Mouse (Mus musculus) E14TG2a.4 (cell line): ENCODE data around the gene Krtap31-2.
A peak's percentile ranks its signal among the peaks of the same experiment; 100 is the strongest.

ENCODE experiments used
- H3K27me3 ChIP-seq: 2 replicates; pipeline ENCODE4 v1.6.1; 2014; ENCODE audit warnings: low read length, control low read depth; ENCODE audit not compliant: insufficient read depth
- H3K36me3 ChIP-seq: 2 replicates; pipeline ENCODE4 v1.6.1; 2014; ENCODE audit warnings: low read length, control low read depth; ENCODE audit not compliant: insufficient read depth
- H3K4me1 ChIP-seq: replicated peaks from 2 replicates; pipeline ENCODE4 v1.6.1; 2014; ENCODE audit warnings: low read depth, low read length, control low read depth
- H3K4me3 ChIP-seq: replicated peaks from 2 replicates; pipeline ENCODE4 v1.5.1; 2014; ENCODE audit warnings: mild to moderate bottlenecking, low read length
- H3K9me3 ChIP-seq: 2 replicates; pipeline ENCODE4 v1.6.1; 2014; ENCODE audit warnings: low read length, control low read depth
- CTCF ChIP-seq: conservative IDR thresholded peaks from 2 replicates; pipeline ENCODE4 v1.5.1; 2014; ENCODE audit warnings: low read length
- NANOG ChIP-seq: IDR thresholded peaks from 2 replicates; pipeline ENCODE4 v1.6.1; 2014; ENCODE audit warnings: borderline replicate concordance, low read length, mixed read lengths
- POU5F1 ChIP-seq: IDR thresholded peaks from 2 replicates; pipeline ENCODE4 v1.6.1; 2014; ENCODE audit warnings: low read length, borderline replicate concordance

The Krtap31-2 gene

DNA sequence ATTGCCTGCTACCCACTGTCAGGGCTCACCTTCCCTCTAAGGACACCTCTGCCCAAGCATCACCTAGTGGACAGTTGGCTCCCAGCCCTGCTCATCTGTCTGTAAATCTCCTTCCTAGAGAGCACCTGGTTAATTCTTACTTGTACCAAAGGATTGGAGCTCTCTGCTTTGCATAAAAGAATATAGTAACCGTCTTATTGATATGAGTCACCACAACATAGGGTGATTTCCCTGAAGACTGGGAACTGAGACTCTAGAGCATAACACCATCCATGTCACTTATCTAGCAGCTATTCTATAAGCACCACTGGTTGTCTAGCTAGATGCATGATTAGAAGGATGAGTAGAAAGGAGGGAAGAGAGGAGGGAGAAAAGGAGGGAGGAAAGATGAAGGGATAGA is 47.4 kb downstream of the Krtap31-2 start:
- H3K27me3 ChIP-seq = peaks cover 34% of the 10 kb centered on the region
- TF ChIP-seq NANOG (no peak), CTCF (no peak), POU5F1 (no peak)
- 0 out of 2 replicates have a peak, but pooled peaks cover 4% of the 10 kb centered on the region for H3K4me1 ChIP-seq
- no peaks in the 10 kb centered on the region for H3K36me3 ChIP-seq
- peaks cover 20% of the 10 kb centered on the region for H3K9me3 ChIP-seq
- no peak overlapping the region for H3K4me3 ChIP-seq

DNA sequence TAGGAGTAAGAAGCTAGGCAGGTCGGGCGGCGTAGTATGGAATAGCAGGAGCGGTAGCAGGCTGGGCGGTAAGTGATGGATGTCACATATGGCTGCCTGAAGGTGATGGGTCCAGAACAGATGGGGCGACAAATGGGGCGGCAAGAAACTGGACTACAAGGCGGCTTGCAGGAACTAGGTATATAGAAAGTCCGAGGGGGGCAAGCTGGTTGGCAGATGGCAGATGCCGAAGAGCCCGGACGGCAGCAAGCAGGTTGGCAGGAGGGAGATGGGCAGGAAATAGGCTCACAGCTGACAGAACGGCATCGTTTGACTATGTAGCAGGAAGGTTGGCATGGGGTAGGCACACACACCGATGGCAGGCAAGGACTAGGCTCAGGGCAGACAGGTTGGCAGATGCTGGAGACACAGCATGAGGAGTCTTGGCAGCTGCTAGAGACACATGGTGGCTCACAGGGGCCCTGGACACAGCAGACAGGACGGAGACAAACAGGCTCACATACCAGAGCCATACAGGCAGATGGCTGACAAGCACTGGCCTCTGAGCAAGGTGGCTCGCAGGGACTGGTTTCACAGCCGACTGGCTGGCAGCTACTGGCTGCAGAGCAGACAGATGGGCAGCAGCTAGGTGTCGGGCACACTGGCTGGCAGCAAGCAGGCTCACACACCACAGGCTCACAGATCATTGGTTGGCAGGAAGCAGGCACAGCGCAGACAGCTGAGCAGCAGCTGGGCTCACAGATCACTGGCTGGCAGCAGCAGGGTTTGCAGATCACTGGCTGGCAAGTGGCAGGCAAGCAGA is 49.4 kb downstream of the Krtap31-2 start:
- TF ChIP-seq CTCF (no peak), NANOG (no peak), POU5F1 (no peak)
- Histone ChIP-seq H3K4me1 (0 out of 2 replicates have a peak, but pooled peaks cover 4% of the 10 kb centered on the region), H3K9me3 (peaks cover 20% of the 10 kb centered on the region), H3K36me3 (no peaks in the 10 kb centered on the region), H3K4me3 (peak overlapping the region; percentile 46; the same call in 1 of the 2 replicates), H3K27me3 (peaks cover 34% of the 10 kb centered on the region)

DNA sequence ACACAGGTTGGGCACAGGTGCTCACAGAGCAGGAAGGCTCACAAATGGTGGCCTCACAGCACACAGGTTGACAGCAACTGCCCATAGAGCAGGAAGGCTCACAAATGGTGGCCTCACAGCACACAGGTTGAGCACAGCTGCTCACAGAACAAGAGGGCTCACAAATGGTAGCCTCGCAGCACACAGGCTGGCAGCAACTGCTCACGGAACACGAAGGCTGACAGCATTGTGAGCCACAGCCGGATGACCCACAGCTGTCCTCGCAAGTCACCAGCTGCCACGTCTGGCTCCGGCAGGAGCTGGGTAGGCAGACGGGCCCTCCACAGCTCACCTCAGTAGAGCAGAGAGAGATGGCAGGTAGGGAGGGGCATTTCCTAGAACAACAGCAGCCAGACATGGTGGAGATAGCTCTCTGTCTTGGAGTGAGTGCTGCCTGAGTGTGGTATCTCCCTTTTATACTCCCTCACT is 50.1 kb downstream of the Krtap31-2 start, which contains the start of gene Krtap16-1:
TSS of gene Krtap16-1 (minus strand) at position 418 of the 468 bp plus-strand sequence.
- no peaks in the 10 kb centered on the region for H3K36me3 ChIP-seq
- H3K27me3 ChIP-seq = peaks cover 34% of the 10 kb centered on the region
- peak within 1 kb of the TSS; percentile 46; the same call in 1 of the 2 replicates for H3K4me3 ChIP-seq
- peaks cover 15% of the 10 kb centered on the region for H3K9me3 ChIP-seq
- no peak for TF ChIP-seq NANOG
- TF ChIP-seq CTCF = no peak
- no peak for TF ChIP-seq POU5F1
- H3K4me1 ChIP-seq = 0 out of 2 replicates have a peak, but pooled peaks cover 4% of the 10 kb centered on the region
